Mouse (Mus musculus): Measurements from ENCODE around the gene Hist1h2ak. TPM values are rescaled to one million over a fixed set of nuclear protein-coding genes. Genes with fewer than 3 reads are reported as not detected.
"Not testable (repeated sequence)": the region's sequence is repeated elsewhere in the genome, so short reads cannot be mapped to it uniquely, and the experiment has no call there.

Gene Hist1h2ak
- polyA plus RNA-seq, 1 experiment from 2014 or later: 18.1 TPM

- peaks cover 8% of the 10 kb centered on the region for H3K4me1 ChIP-seq (ENCODE audit: control insufficient read depth, insufficient read depth, low read length)
- H3K4me2 ChIP-seq (ENCODE audit: low read depth, low read length): peak overlapping the region; percentile 51; the same call in 1 of the 2 replicates
- no peak overlapping the region for H3K9ac ChIP-seq (ENCODE audit: low read length)
- no peak for ATAC-seq (ENCODE audit: insufficient read depth, low FRiP score)
- peak overlapping the region; percentile 86; the same call in 1 of the 2 replicates for H3K27ac ChIP-seq (ENCODE audit: low read length)
- no peaks in the 10 kb centered on the region for H3K9me3 ChIP-seq (replicated peaks; ENCODE audit: control insufficient read depth, low read length)
- H3K27me3 ChIP-seq (ENCODE audit: control insufficient read depth, insufficient read depth, low read length): no peaks in the 10 kb centered on the region
- WGBS: 30% methylated on average over 5 of the region's 5 CpGs
- no peaks in the 10 kb centered on the region for H3K36me3 ChIP-seq (ENCODE audit: control insufficient read depth, insufficient read depth, low read length)
- H3K4me3 ChIP-seq (replicated peaks; ENCODE audit: low read length): peak overlapping the region; percentile 50; the same call in 1 of the 2 replicates
Measured at GRCm38 (mm10) chr13:21722993-21723836, 30.4 kb downstream of the Hist1h2ak start.

DNA sequence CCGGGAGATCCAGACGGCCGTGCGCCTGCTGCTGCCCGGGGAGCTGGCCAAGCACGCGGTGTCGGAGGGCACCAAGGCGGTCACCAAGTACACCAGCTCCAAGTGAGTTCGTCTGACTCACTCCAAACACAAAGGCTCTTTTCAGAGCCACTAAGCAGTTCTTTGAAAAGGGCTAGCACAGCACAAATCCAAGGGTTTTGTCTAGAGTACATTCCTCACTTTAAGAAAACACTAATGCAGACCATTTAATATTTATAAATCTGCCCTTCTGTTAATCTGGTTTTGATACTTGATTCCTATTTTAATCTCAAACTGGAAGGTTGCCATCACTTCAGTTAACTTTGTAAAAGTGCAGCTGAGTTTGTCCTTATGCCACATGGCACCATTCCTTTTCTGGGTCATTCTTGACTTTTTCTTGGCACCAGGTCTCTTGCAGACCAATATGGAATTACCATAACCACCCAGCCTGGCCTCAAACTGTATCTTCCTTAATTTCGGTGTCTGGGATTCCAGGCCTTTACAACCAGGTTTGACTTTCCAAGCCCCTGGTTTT is 31.2 kb downstream of the Hist1h2ak start:
- peak overlapping the region; percentile 50 for H3K4me3 ChIP-seq (replicated peaks; ENCODE audit: low read length)

DNA sequence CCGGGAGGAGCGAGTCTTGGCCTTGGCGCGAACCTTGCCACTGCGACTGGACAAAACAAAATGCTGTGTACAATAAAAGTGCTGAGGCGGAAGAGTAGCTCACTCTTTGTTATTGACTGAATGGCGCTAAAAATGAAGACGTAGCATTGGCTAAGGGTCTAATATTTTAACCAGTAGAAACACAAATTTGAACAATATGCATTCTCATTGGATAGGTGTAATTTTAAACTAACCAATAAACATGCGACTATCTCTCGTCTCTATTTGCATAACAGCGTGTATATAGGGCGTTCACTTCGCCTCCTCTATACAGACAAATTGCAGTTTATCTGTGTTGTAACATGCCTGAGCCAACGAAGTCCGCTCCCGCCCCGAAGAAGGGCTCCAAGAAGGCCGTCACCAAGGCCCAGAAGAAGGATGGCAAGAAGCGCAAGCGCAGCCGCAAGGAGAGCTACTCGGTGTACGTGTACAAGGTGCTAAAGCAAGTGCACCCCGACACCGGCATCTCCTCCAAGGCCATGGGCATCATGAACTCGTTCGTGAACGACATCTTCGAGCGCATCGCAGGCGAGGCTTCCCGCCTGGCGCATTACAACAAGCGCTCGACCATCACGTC is 31.8 kb downstream of the Hist1h2ak start, which contains the start of gene Hist1h2bm:
TSS of gene Hist1h2bm (plus strand) at position 288 of the 616 bp plus-strand sequence.
- H3K36me3 ChIP-seq (ENCODE audit: control insufficient read depth, insufficient read depth, low read length); H3K9me3 ChIP-seq (replicated peaks; ENCODE audit: control insufficient read depth, low read length); H3K27me3 ChIP-seq (ENCODE audit: control insufficient read depth, insufficient read depth, low read length): not testable (repeated sequence)
- Histone ChIP-seq H3K9ac (ENCODE audit: low read length) (peak within 1 kb of the TSS; percentile 68), H3K4me3 (replicated peaks; ENCODE audit: low read length) (peak within 1 kb of the TSS; percentile 50), H3K4me1 (ENCODE audit: control insufficient read depth, insufficient read depth, low read length) (peaks cover 13% of the 10 kb centered on the region), H3K4me2 (ENCODE audit: low read depth, low read length) (peak within 1 kb of the TSS; percentile 58), H3K27ac (ENCODE audit: low read length) (peak within 1 kb of the TSS; percentile 86)
- peak; percentile 95 for ATAC-seq (ENCODE audit: insufficient read depth, low FRiP score)
- WGBS: under 1% methylated on average over 37 of the region's 37 CpGs

More for the DNA sequence above, 31.2 kb downstream of the Hist1h2ak start:
- Histone ChIP-seq H3K27me3 (ENCODE audit: control insufficient read depth, insufficient read depth, low read length) (no peaks in the 10 kb centered on the region), H3K4me1 (ENCODE audit: control insufficient read depth, insufficient read depth, low read length) (peaks cover 10% of the 10 kb centered on the region), H3K4me2 (ENCODE audit: low read depth, low read length) (peak overlapping the region; percentile 51), H3K9me3 (replicated peaks; ENCODE audit: control insufficient read depth, low read length) (no peaks in the 10 kb centered on the region), H3K9ac (ENCODE audit: low read length) (peak overlapping the region; percentile 61), H3K27ac (ENCODE audit: low read length) (peak overlapping the region; percentile 86), H3K36me3 (ENCODE audit: control insufficient read depth, insufficient read depth, low read length) (no peaks in the 10 kb centered on the region)
- WGBS: 3% methylated on average over 11 of the region's 11 CpGs
- ATAC-seq (ENCODE audit: insufficient read depth, low FRiP score): peak; percentile 19; the same call in 1 of the 2 replicates

DNA sequence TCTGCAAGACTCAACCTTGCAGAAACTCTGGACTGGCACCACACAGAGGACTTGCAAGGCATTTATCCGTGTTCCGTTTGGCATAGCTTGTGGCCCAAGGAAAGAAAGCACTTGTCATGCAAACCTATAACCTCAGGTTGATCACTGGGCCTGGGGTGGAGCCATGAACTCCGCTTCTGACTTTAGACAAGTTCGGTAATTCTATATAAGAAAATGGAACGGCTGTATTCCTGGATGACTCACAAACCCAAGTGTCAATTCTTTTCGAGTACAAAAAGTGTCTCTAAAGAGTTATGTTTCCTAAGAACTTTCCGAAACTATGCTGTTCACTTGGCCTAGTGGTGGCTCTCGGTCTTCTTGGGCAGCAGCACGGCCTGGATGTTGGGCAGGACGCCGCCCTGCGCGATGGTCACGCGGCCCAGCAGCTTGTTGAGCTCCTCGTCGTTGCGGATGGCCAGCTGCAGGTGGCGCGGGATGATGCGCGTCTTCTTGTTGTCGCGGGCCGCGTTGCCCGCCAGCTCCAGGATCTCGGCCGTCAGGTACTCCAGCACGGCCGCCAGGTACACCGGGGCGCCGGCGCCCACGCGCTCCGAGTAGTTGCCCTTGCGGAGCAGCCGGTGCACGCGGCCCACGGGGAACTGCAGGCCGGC is 32.4 kb downstream of the Hist1h2ak start:
- not testable (repeated sequence) for H3K9me3 ChIP-seq (replicated peaks; ENCODE audit: control insufficient read depth, low read length); H3K27me3 ChIP-seq (ENCODE audit: control insufficient read depth, insufficient read depth, low read length); ATAC-seq (ENCODE audit: insufficient read depth, low FRiP score); H3K36me3 ChIP-seq (ENCODE audit: control insufficient read depth, insufficient read depth, low read length)
- Histone ChIP-seq H3K4me1 (ENCODE audit: control insufficient read depth, insufficient read depth, low read length) (peaks cover 15% of the 10 kb centered on the region), H3K27ac (ENCODE audit: low read length) (peak overlapping the region; percentile 80), H3K9ac (ENCODE audit: low read length) (peak overlapping the region; percentile 68), H3K4me2 (ENCODE audit: low read depth, low read length) (peak overlapping the region; percentile 58), H3K4me3 (replicated peaks; ENCODE audit: low read length) (peak overlapping the region; percentile 50)
- WGBS: 2% methylated on average over 21 of the region's 44 CpGs

DNA sequence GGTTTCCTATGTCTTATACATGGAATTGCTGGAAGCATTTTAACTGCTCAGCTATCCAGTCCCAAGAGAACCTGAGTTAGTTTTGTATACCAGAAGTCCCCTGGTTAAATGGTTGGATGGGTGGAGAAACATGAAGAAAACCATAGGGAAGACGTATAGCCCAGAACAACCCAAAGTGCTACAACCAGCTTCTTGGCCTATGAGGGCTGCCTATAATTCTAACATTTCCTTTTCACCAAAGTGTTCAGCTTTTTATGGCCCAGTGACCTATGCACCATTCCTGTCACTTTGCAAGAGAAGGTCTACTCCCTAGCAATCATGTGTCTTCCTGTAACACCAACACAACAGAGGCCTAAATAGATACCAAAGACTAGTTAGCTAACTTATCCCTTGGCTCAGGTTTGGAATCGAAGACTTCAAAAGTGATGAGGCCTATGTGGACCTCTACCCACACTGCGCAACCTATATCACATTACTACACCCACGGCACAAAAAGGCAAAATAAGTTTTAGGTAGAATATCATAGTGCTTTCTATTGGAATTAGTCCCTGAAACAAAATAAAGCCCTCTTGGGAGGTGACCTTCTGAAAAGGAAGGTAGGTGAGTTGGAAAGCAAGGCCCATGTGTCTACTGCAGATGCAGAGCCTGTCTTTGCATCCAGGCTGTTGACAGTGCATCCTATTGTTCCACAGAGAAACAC is 35.1 kb downstream of the Hist1h2ak start:
- peak overlapping the region; percentile 49 for H3K4me3 ChIP-seq (replicated peaks; ENCODE audit: low read length)
- H3K27ac ChIP-seq (ENCODE audit: low read length): peak overlapping the region; percentile 75
- peak overlapping the region; percentile 74 for H3K9ac ChIP-seq (ENCODE audit: low read length)
- H3K27me3 ChIP-seq (ENCODE audit: control insufficient read depth, insufficient read depth, low read length): no peaks in the 10 kb centered on the region
- 51% methylated on average over 4 of the region's 4 CpGs for WGBS
- no peaks in the 10 kb centered on the region for H3K9me3 ChIP-seq (replicated peaks; ENCODE audit: control insufficient read depth, low read length)
- no peak for ATAC-seq (ENCODE audit: insufficient read depth, low FRiP score)
- peaks cover 24% of the 10 kb centered on the region for H3K4me1 ChIP-seq (ENCODE audit: control insufficient read depth, insufficient read depth, low read length)
- no peaks in the 10 kb centered on the region for H3K36me3 ChIP-seq (ENCODE audit: control insufficient read depth, insufficient read depth, low read length)
- H3K4me2 ChIP-seq (ENCODE audit: low read depth, low read length): peak overlapping the region; percentile 68

DNA sequence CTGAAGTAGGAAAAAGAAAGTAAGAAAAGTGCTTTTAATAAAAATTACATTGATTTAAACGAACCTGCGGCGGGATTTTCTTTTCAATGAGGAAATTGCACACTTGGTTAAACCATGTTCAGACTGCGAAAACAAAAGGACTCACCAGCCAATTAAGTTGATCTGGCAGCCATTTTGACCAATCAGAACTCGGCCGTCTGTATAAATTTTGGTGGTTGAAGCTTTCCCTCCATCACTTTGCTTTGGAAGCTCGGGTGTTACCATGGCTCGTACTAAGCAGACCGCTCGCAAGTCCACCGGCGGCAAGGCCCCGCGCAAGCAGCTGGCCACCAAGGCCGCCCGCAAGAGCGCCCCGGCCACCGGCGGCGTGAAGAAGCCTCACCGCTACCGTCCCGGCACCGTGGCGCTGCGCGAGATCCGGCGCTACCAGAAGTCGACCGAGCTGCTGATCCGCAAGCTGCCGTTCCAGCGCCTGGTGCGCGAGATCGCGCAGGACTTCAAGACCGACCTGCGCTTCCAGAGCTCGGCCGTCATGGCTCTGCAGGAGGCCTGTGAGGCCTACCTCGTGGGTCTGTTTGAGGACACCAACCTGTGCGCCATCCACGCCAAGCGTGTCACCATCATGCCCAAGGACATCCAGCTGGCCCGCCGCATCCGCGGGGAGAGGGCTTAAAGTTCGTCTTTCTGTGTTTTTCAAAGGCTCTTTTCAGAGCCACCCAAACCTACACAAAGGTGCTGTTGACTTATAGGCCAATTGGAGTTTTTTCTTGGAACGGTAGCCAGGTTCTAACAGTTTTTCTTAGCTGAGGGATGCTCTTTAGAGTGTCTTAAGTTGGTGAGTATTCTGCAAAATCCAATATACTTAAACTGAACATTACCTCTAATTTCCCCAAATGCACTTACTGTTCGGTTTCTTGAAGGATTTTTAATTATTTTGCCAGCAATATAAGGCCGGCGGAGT is 36.0 kb downstream of the Hist1h2ak start, which contains the start of gene Hist1h3h:
TSS of gene Hist1h3h (plus strand) at position 263 of the 961 bp plus-strand sequence.
- not testable (repeated sequence) for H3K27me3 ChIP-seq (ENCODE audit: control insufficient read depth, insufficient read depth, low read length); H3K36me3 ChIP-seq (ENCODE audit: control insufficient read depth, insufficient read depth, low read length); H3K9me3 ChIP-seq (replicated peaks; ENCODE audit: control insufficient read depth, low read length)
- Histone ChIP-seq H3K4me2 (ENCODE audit: low read depth, low read length) (peak within 1 kb of the TSS; percentile 83), H3K9ac (ENCODE audit: low read length) (peak within 1 kb of the TSS; percentile 79), H3K4me3 (replicated peaks; ENCODE audit: low read length) (peak within 1 kb of the TSS; percentile 57), H3K27ac (ENCODE audit: low read length) (peak within 1 kb of the TSS; percentile 97), H3K4me1 (ENCODE audit: control insufficient read depth, insufficient read depth, low read length) (peaks cover 23% of the 10 kb centered on the region)
- under 1% methylated on average over 27 of the region's 56 CpGs for WGBS
- peak; percentile 27; the same call in 1 of the 2 replicates for ATAC-seq (ENCODE audit: insufficient read depth, low FRiP score)

GRCm38 (mm10) chr13:21716540-21717391 is 36.9 kb downstream of the Hist1h2ak start:
- H3K27me3 ChIP-seq (ENCODE audit: control insufficient read depth, insufficient read depth, low read length); H3K36me3 ChIP-seq (ENCODE audit: control insufficient read depth, insufficient read depth, low read length); H3K9me3 ChIP-seq (replicated peaks; ENCODE audit: control insufficient read depth, low read length); ATAC-seq (ENCODE audit: insufficient read depth, low FRiP score): not testable (repeated sequence)
- Histone ChIP-seq H3K27ac (ENCODE audit: low read length) (peak overlapping the region; percentile 97), H3K4me1 (ENCODE audit: control insufficient read depth, insufficient read depth, low read length) (peaks cover 21% of the 10 kb centered on the region), H3K9ac (ENCODE audit: low read length) (peak overlapping the region; percentile 79), H3K4me3 (replicated peaks; ENCODE audit: low read length) (peak overlapping the region; percentile 57), H3K4me2 (ENCODE audit: low read depth, low read length) (peak overlapping the region; percentile 83)
- WGBS: 0% methylated on average over 9 of the region's 38 CpGs
